Mouse (Mus musculus): ENCODE measurements at regions not wholly inside any gene's neighbourhood (a gene's known extent, or its start where the extent isn't known, plus 50 kb on each side); places are given as distances from the start of the nearest gene placed in this dataset.

- Histone ChIP-seq H3K4me2 (replicated peaks; ENCODE audit: low read depth, low read length) (no peak overlapping the region), H3K36me3 (ENCODE audit: control insufficient read depth, insufficient read depth, low read length) (no peaks in the 10 kb centered on the region), H3K9me3 (ENCODE audit: control insufficient read depth, low read length) (no peaks in the 10 kb centered on the region), H3K27me3 (ENCODE audit: control insufficient read depth, insufficient read depth, low read length) (no peaks in the 10 kb centered on the region), H3K9ac (ENCODE audit: low read depth, low read length) (no peak overlapping the region), H3K27ac (ENCODE audit: low read depth, low read length) (no peak overlapping the region), H3K4me3 (ENCODE audit: low read depth, low read length) (no peak overlapping the region), H3K4me1 (replicated peaks; ENCODE audit: control insufficient read depth, insufficient read depth, low read length) (no peaks in the 10 kb centered on the region)
- WGBS = 91% methylated on average over 1 of the region's 1 CpGs
- DNase-seq (ENCODE audit: low spot score) (no peak), ATAC-seq (ENCODE audit: low FRiP score) (no peak)
These were observed 235.8 kb upstream of the Tmtc4 start for GRCm38 (mm10) chr14:123219590-123219989.

GRCm38 (mm10) chr14:123210241-123210640, 226.4 kb upstream of the Tmtc4 start:
- DNase-seq (ENCODE audit: low spot score) = no peak
- 75% methylated on average over 3 of the region's 3 CpGs for WGBS
- Histone ChIP-seq H3K4me2 (replicated peaks; ENCODE audit: low read depth, low read length) (no peak overlapping the region), H3K27ac (ENCODE audit: low read depth, low read length) (no peak overlapping the region), H3K9ac (ENCODE audit: low read depth, low read length) (no peak overlapping the region), H3K36me3 (ENCODE audit: control insufficient read depth, insufficient read depth, low read length) (no peaks in the 10 kb centered on the region), H3K9me3 (ENCODE audit: control insufficient read depth, low read length) (no peaks in the 10 kb centered on the region), H3K4me1 (replicated peaks; ENCODE audit: control insufficient read depth, insufficient read depth, low read length) (no peaks in the 10 kb centered on the region), H3K4me3 (ENCODE audit: low read depth, low read length) (no peak overlapping the region), H3K27me3 (ENCODE audit: control insufficient read depth, insufficient read depth, low read length) (no peaks in the 10 kb centered on the region)
- no peak for ATAC-seq (ENCODE audit: low FRiP score)

- no peak for DNase-seq (ENCODE audit: low spot score)
- H3K27ac ChIP-seq (ENCODE audit: low read depth, low read length) = no peak overlapping the region
- no peaks in the 10 kb centered on the region for H3K27me3 ChIP-seq (ENCODE audit: control insufficient read depth, insufficient read depth, low read length)
- H3K4me3 ChIP-seq (ENCODE audit: low read depth, low read length) = no peak overlapping the region
- H3K9ac ChIP-seq (ENCODE audit: low read depth, low read length) = no peak overlapping the region
- H3K9me3 ChIP-seq (ENCODE audit: control insufficient read depth, low read length) = no peaks in the 10 kb centered on the region
- H3K36me3 ChIP-seq (ENCODE audit: control insufficient read depth, insufficient read depth, low read length) = no peaks in the 10 kb centered on the region
- H3K4me1 ChIP-seq (replicated peaks; ENCODE audit: control insufficient read depth, insufficient read depth, low read length) = no peaks in the 10 kb centered on the region
- no peak for ATAC-seq (ENCODE audit: low FRiP score)
- no peak overlapping the region for H3K4me2 ChIP-seq (replicated peaks; ENCODE audit: low read depth, low read length)
- 87% methylated on average over 2 of the region's 2 CpGs for WGBS
These were observed 219.0 kb upstream of the Tmtc4 start for GRCm38 (mm10) chr14:123202848-123203247.

GRCm38 (mm10) chr14:123202313-123202712, 218.5 kb upstream of the Tmtc4 start:
- no peak for DNase-seq (ENCODE audit: low spot score)
- H3K27ac ChIP-seq (ENCODE audit: low read depth, low read length) = no peak overlapping the region
- no peaks in the 10 kb centered on the region for H3K27me3 ChIP-seq (ENCODE audit: control insufficient read depth, insufficient read depth, low read length)
- ATAC-seq (ENCODE audit: low FRiP score) = no peak
- no peaks in the 10 kb centered on the region for H3K4me1 ChIP-seq (replicated peaks; ENCODE audit: control insufficient read depth, insufficient read depth, low read length)
- no peak overlapping the region for H3K4me3 ChIP-seq (ENCODE audit: low read depth, low read length)
- no peak overlapping the region for H3K9ac ChIP-seq (ENCODE audit: low read depth, low read length)
- H3K9me3 ChIP-seq (ENCODE audit: control insufficient read depth, low read length) = no peaks in the 10 kb centered on the region
- H3K36me3 ChIP-seq (ENCODE audit: control insufficient read depth, insufficient read depth, low read length) = no peaks in the 10 kb centered on the region
- WGBS = 83% methylated on average over 4 of the region's 4 CpGs
- no peak overlapping the region for H3K4me2 ChIP-seq (replicated peaks; ENCODE audit: low read depth, low read length)

- DNase-seq (ENCODE audit: low spot score) = no peak
- ATAC-seq (ENCODE audit: low FRiP score) = no peak
- Histone ChIP-seq H3K4me1 (replicated peaks; ENCODE audit: control insufficient read depth, insufficient read depth, low read length) (no peaks in the 10 kb centered on the region), H3K36me3 (ENCODE audit: control insufficient read depth, insufficient read depth, low read length) (no peaks in the 10 kb centered on the region), H3K4me2 (replicated peaks; ENCODE audit: low read depth, low read length) (no peak overlapping the region), H3K27ac (ENCODE audit: low read depth, low read length) (no peak overlapping the region), H3K9me3 (ENCODE audit: control insufficient read depth, low read length) (no peaks in the 10 kb centered on the region), H3K4me3 (ENCODE audit: low read depth, low read length) (no peak overlapping the region), H3K27me3 (ENCODE audit: control insufficient read depth, insufficient read depth, low read length) (no peaks in the 10 kb centered on the region), H3K9ac (ENCODE audit: low read depth, low read length) (no peak overlapping the region)
- 78% methylated on average over 14 of the region's 14 CpGs for WGBS
These were observed 217.8 kb upstream of the Tmtc4 start for GRCm38 (mm10) chr14:123201426-123202274.

GRCm38 (mm10) chr14:123199111-123199510, 215.3 kb upstream of the Tmtc4 start:
- no peaks in the 10 kb centered on the region for H3K27me3 ChIP-seq (ENCODE audit: control insufficient read depth, insufficient read depth, low read length)
- no peak overlapping the region for H3K4me2 ChIP-seq (replicated peaks; ENCODE audit: low read depth, low read length)
- 68% methylated on average over 3 of the region's 3 CpGs for WGBS
- H3K27ac ChIP-seq (ENCODE audit: low read depth, low read length) = no peak overlapping the region
- DNase-seq (ENCODE audit: low spot score) (no peak), ATAC-seq (ENCODE audit: low FRiP score) (no peak)
- H3K9me3 ChIP-seq (ENCODE audit: control insufficient read depth, low read length) = no peaks in the 10 kb centered on the region
- no peaks in the 10 kb centered on the region for H3K36me3 ChIP-seq (ENCODE audit: control insufficient read depth, insufficient read depth, low read length)
- H3K4me1 ChIP-seq (replicated peaks; ENCODE audit: control insufficient read depth, insufficient read depth, low read length) = no peaks in the 10 kb centered on the region
- H3K4me3 ChIP-seq (ENCODE audit: low read depth, low read length) = no peak overlapping the region
- no peak overlapping the region for H3K9ac ChIP-seq (ENCODE audit: low read depth, low read length)

GRCm38 (mm10) chr14:123192574-123192973, 208.7 kb upstream of the Tmtc4 start:
- H3K27ac ChIP-seq (ENCODE audit: low read depth, low read length) = no peak overlapping the region
- WGBS = 83% methylated on average over 2 of the region's 2 CpGs
- ATAC-seq (ENCODE audit: low FRiP score) = no peak

GRCm38 (mm10) chr14:123190729-123191128, 206.9 kb upstream of the Tmtc4 start:
- Histone ChIP-seq H3K4me1 (replicated peaks; ENCODE audit: control insufficient read depth, insufficient read depth, low read length) (no peaks in the 10 kb centered on the region), H3K27me3 (ENCODE audit: control insufficient read depth, insufficient read depth, low read length) (no peaks in the 10 kb centered on the region), H3K27ac (ENCODE audit: low read depth, low read length) (no peak overlapping the region), H3K9me3 (ENCODE audit: control insufficient read depth, low read length) (no peaks in the 10 kb centered on the region), H3K36me3 (ENCODE audit: control insufficient read depth, insufficient read depth, low read length) (no peaks in the 10 kb centered on the region), H3K4me3 (ENCODE audit: low read depth, low read length) (no peak overlapping the region), H3K4me2 (replicated peaks; ENCODE audit: low read depth, low read length) (no peak overlapping the region), H3K9ac (ENCODE audit: low read depth, low read length) (no peak overlapping the region)
- DNase-seq (ENCODE audit: low spot score) (no peak), ATAC-seq (ENCODE audit: low FRiP score) (no peak)

More at GRCm38 (mm10) chr14:123192574-123192973, 208.7 kb upstream of the Tmtc4 start:
- no peak overlapping the region for H3K9ac ChIP-seq (ENCODE audit: low read depth, low read length)
- H3K27me3 ChIP-seq (ENCODE audit: control insufficient read depth, insufficient read depth, low read length) = no peaks in the 10 kb centered on the region
- DNase-seq (ENCODE audit: low spot score) = no peak
- no peaks in the 10 kb centered on the region for H3K9me3 ChIP-seq (ENCODE audit: control insufficient read depth, low read length)
- no peaks in the 10 kb centered on the region for H3K4me1 ChIP-seq (replicated peaks; ENCODE audit: control insufficient read depth, insufficient read depth, low read length)
- H3K36me3 ChIP-seq (ENCODE audit: control insufficient read depth, insufficient read depth, low read length) = no peaks in the 10 kb centered on the region
- no peak overlapping the region for H3K4me2 ChIP-seq (replicated peaks; ENCODE audit: low read depth, low read length)
- H3K4me3 ChIP-seq (ENCODE audit: low read depth, low read length) = no peak overlapping the region

All from hindbrain, embryonic 11.5 days (tissue).